Mouse (Mus musculus) neutrophil, adult 5-6 weeks (primary cell): ENCODE measurements at regions not wholly inside any gene's neighbourhood (a gene's known extent, or its start where the extent isn't known, plus 50 kb on each side); places are given as distances from the start of the nearest gene placed in this dataset.
"Not testable (repeated sequence)": the region's sequence is repeated elsewhere in the genome, so short reads cannot be mapped to it uniquely, and the experiment has no call there.

ENCODE experiments used
- ATAC-seq: fragments of 151-379, 151-347 bp; 2 replicates; pipeline ENCODE4 v1.8.0; 2017; ENCODE audit warnings: mild to moderate bottlenecking, moderate TSS enrichment; ENCODE audit not compliant: insufficient number of reproducible peaks, poor library complexity, low FRiP score, severe bottlenecking; ENCODE audit errors: extremely low read depth

GRCm38 (mm10) chr1:128535537-128536150 is 56.4 kb downstream of the Cxcr4 start:
- ATAC-seq, result no peak

- ATAC-seq, result no peak
Measured at GRCm38 (mm10) chr1:128532632-128533031, 59.5 kb downstream of the Cxcr4 start.

- ATAC-seq, result no peak
Measured at GRCm38 (mm10) chr1:128529808-128530545, 62.1 kb downstream of the Cxcr4 start.

- ATAC-seq, result no peak
Measured at GRCm38 (mm10) chr1:128519234-128519633, 72.9 kb downstream of the Cxcr4 start.

GRCm38 (mm10) chr1:128518514-128518913 is 73.6 kb downstream of the Cxcr4 start:
- no peak for ATAC-seq

- no peak for ATAC-seq
Measured at GRCm38 (mm10) chr1:128517351-128517750, 74.7 kb downstream of the Cxcr4 start.

GRCm38 (mm10) chr1:128514327-128514726 is 77.8 kb downstream of the Cxcr4 start:
- no peak for ATAC-seq

GRCm38 (mm10) chr1:128513911-128514310 is 78.2 kb downstream of the Cxcr4 start:
- no peak for ATAC-seq

- ATAC-seq, result peak; percentile 70; the same call in 1 of the 2 replicates
Measured at GRCm38 (mm10) chr1:128513153-128513552, 78.9 kb downstream of the Cxcr4 start.

GRCm38 (mm10) chr1:128508816-128509461 is 83.2 kb downstream of the Cxcr4 start:
- no peak for ATAC-seq

GRCm38 (mm10) chr1:128506551-128507313 is 85.4 kb downstream of the Cxcr4 start:
- 0 out of 2 replicates have a peak, but pooled peaks have one; percentile 39 for ATAC-seq

GRCm38 (mm10) chr1:128504371-128504770 is 87.2 kb upstream of the Dars start:
- ATAC-seq, result no peak

- no peak for ATAC-seq
Measured at GRCm38 (mm10) chr1:128498042-128498772, 81.0 kb upstream of the Dars start.

GRCm38 (mm10) chr1:128492251-128492650 is 75.1 kb upstream of the Dars start:
- ATAC-seq, result no peak

GRCm38 (mm10) chr1:128487181-128487580 is 70.0 kb upstream of the Dars start:
- ATAC-seq, result not testable (repeated sequence)

GRCm38 (mm10) chr1:128478376-128478775 is 61.2 kb upstream of the Dars start:
- ATAC-seq, result no peak

- no peak for ATAC-seq
Measured at GRCm38 (mm10) chr1:128477653-128478052, 60.5 kb upstream of the Dars start.

- no peak for ATAC-seq
Measured at GRCm38 (mm10) chr1:128472713-128473230, 55.6 kb upstream of the Dars start.
